Mouse (Mus musculus): ENCODE data around the gene Ciita. TPM values are rescaled to one million over a fixed set of nuclear protein-coding genes. Genes with fewer than 3 reads are reported as not detected.

Gene Ciita
- total and polyA plus RNA-seq, 3 experiments, result 39.1 to 69.6 (median 39.8) TPM

- no peak overlapping the region for H3K9ac ChIP-seq (ENCODE audit: insufficient read depth, low read depth)
- H3K27ac ChIP-seq (ENCODE audit: insufficient read depth, low read depth), result no peak overlapping the region
- H3K36me3 ChIP-seq (replicated peaks in 1 of 2; ENCODE audit: control insufficient read depth in 1 of 2, insufficient read depth in 1 of 2, low read length in 1 of 2), result peaks cover 40 to 91% of the 10 kb centered on the region in 2 experiments
- TF ChIP-seq ZC3H11A (IDR thresholded peaks at IDR 0.05; ENCODE audit: low read depth, low read length) (no peak), POLR2A (IDR thresholded peaks at IDR 0.05; ENCODE audit: low read depth, low read length) (no peak), NELFE (IDR thresholded peaks at IDR 0.05; ENCODE audit: low read depth, low read length) (no peak), CTCF (conservative IDR thresholded peaks at IDR 0.05 in 1 of 2, IDR thresholded peaks at IDR 0.05 in 1 of 2; ENCODE audit: low read depth in 2 of 2, low read length in 2 of 2) (no peak), TBP (conservative IDR thresholded peaks at IDR 0.05; ENCODE audit: low read depth, low read length) (no peak), ZKSCAN1 (IDR thresholded peaks at IDR 0.05; ENCODE audit: borderline replicate concordance, low read depth, low read length) (no peak), MAX (IDR thresholded peaks at IDR 0.05; ENCODE audit: low read length) (no peak), USF1 (IDR thresholded peaks at IDR 0.05; ENCODE audit: low read depth, low read length) (no peak), E2F4 (IDR thresholded peaks at IDR 0.05; ENCODE audit: insufficient replicate concordance, low read depth, low read length) (no peak), MXI1 (IDR thresholded peaks at IDR 0.05; ENCODE audit: low read depth, low read length) (no peak), JUND (conservative IDR thresholded peaks at IDR 0.05; ENCODE audit: low read depth, low read length) (no peak), SIN3A (IDR thresholded peaks at IDR 0.05; ENCODE audit: low read length) (no peak)
- H3K4me1 ChIP-seq (ENCODE audit: control insufficient read depth in 1 of 2, insufficient read depth in 2 of 2), result peaks cover 23 to 83% of the 10 kb centered on the region in 2 experiments
- no peaks in the 10 kb centered on the region for H3K27me3 ChIP-seq (replicated peaks)
- H3K4me3 ChIP-seq (replicated peaks in 1 of 3; ENCODE audit: low read depth in 2 of 3, low read length in 2 of 3, poor library complexity in 1 of 3), result no peak overlapping the region
- dilution Hi-C loops (cut with MboI; ENCODE audit: extremely low pct_ligation_motif_present, extremely low pct_unique_long_range_greater_than_20kb, low sequenced_read_pairs) (no loop called here), in situ Hi-C loops (cut with MboI; ENCODE audit: low pct_ligation_motif_present, low pct_unique_long_range_greater_than_20kb, low sequenced_read_pairs) (no loop called here)
- no peak for DNase-seq (ENCODE audit: extremely low read depth)
- no peaks in the 10 kb centered on the region for H3K9me3 ChIP-seq (replicated peaks; ENCODE audit: low read length)
- H3K4me2 ChIP-seq (ENCODE audit: insufficient read depth, low read depth, poor library complexity, severe bottlenecking), result no peak overlapping the region
- no peaks in the 10 kb centered on the region for H3K79me2 ChIP-seq (replicated peaks; ENCODE audit: control insufficient read depth, extremely low read depth, insufficient read depth, poor library complexity, severe bottlenecking)
These were observed 22.0 kb downstream of the Ciita start for GRCm38 (mm10) chr16:10501865-10502264.

DNA sequence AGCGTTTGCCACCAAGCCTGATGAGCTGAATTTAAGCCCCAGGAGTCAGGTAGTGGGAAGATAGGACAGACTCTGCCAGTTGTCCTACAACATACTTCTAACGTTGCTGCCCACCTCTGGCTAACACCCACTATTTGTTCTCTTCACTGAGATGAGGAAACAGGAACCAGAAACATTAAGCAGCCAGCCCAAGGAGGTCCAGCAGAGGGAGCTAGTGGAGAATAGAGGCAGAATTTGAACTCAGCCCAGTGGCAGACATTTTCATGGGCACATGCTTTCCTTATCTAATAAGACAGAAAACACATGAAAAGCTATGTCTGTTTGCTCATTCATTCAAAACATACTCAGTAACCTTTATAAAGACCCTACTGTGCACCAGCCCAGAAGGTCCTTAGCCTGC, 23.2 kb downstream of the Ciita start:
- in situ Hi-C loops (cut with MboI; ENCODE audit: low pct_ligation_motif_present, low pct_unique_long_range_greater_than_20kb, low sequenced_read_pairs), result no loop called here
- Histone ChIP-seq H3K4me3 (replicated peaks in 1 of 3; ENCODE audit: low read depth in 2 of 3, low read length in 2 of 3, poor library complexity in 1 of 3) (no peak overlapping the region), H3K9me3 (replicated peaks; ENCODE audit: low read length) (no peaks in the 10 kb centered on the region), H3K36me3 (replicated peaks in 1 of 2; ENCODE audit: control insufficient read depth in 1 of 2, insufficient read depth in 1 of 2, low read length in 1 of 2) (peaks cover 46 to 98% of the 10 kb centered on the region in 2 experiments), H3K9ac (ENCODE audit: insufficient read depth, low read depth) (no peak overlapping the region), H3K4me2 (ENCODE audit: insufficient read depth, low read depth, poor library complexity, severe bottlenecking) (no peak overlapping the region), H3K4me1 (ENCODE audit: control insufficient read depth in 1 of 2, insufficient read depth in 2 of 2) (peaks cover 16 to 88% of the 10 kb centered on the region in 2 experiments), H3K27me3 (replicated peaks) (no peaks in the 10 kb centered on the region), H3K27ac (ENCODE audit: insufficient read depth, low read depth) (no peak overlapping the region), H3K79me2 (replicated peaks; ENCODE audit: control insufficient read depth, extremely low read depth, insufficient read depth, poor library complexity, severe bottlenecking) (no peaks in the 10 kb centered on the region)
- no peak for TF ChIP-seq EP300 (IDR thresholded peaks at IDR 0.05; ENCODE audit: low read length)
- peak; percentile 27 to 56; a peak in 3 of 4 replicates for TF ChIP-seq CTCF (conservative IDR thresholded peaks at IDR 0.05 in 1 of 2, IDR thresholded peaks at IDR 0.05 in 1 of 2; ENCODE audit: low read depth in 2 of 2, low read length in 2 of 2)
- TF ChIP-seq ZKSCAN1 (IDR thresholded peaks at IDR 0.05; ENCODE audit: borderline replicate concordance, low read depth, low read length), result no peak
- no peak for TF ChIP-seq RCOR1 (conservative IDR thresholded peaks at IDR 0.05; ENCODE audit: low read depth, low read length)
- TF ChIP-seq SMC3 (IDR thresholded peaks at IDR 0.05; ENCODE audit: low read depth, low read length), result peak; percentile 36; the same call in 1 of the 2 replicates
- TF ChIP-seq IRF4 (IDR thresholded peaks at IDR 0.05; ENCODE audit: low read depth, low read length), result no peak
- TF ChIP-seq CHD2 (IDR thresholded peaks at IDR 0.05; ENCODE audit: low read length), result no peak
- no peak for DNase-seq (ENCODE audit: extremely low read depth)
- dilution Hi-C loops (cut with MboI; ENCODE audit: extremely low pct_ligation_motif_present, extremely low pct_unique_long_range_greater_than_20kb, low sequenced_read_pairs), result no loop called here

All from CH12.LX (cell line).